Mouse (Mus musculus) layer of hippocampus, adult 2 months (tissue): Measurements from ENCODE around the gene Wwc1. TPM values are rescaled to one million over a fixed set of nuclear protein-coding genes. Genes with fewer than 3 reads are reported as not detected.
"Not testable (repeated sequence)": the region's sequence is repeated elsewhere in the genome, so short reads cannot be mapped to it uniquely, and the experiment has no call there.

ENCODE experiments used
- DNase-seq, 2 experiments: peaks; one replicate each; pipeline ENCODE4 v3.0.0; 2022; ENCODE audit warnings: low spot score in 2 of 2
- H3K27ac ChIP-seq: fragments of 200-600 bp; 2 replicates; pipeline ENCODE4 v1.8.1; 2022
- H3K4me3 ChIP-seq: fragments of 200-600 bp; 2 replicates; pipeline ENCODE4 v1.8.1; 2022; ENCODE audit warnings: mild to moderate bottlenecking
- CTCF ChIP-seq: fragments of 200-600 bp; conservative IDR thresholded peaks from 2 replicates; pipeline ENCODE4 v1.8.1; 2022; ENCODE audit warnings: antibody characterized with exemption, mild to moderate bottlenecking, moderate library complexity
- total RNA-seq, 2 experiments: library from RNA; stranded (reverse); gene quantifications; 2 replicates each; pipeline ENCODE4 v1.2.3; 2021

The Wwc1 gene
- total RNA-seq, 2 experiments from 2014 or later, result 99.6 to 107 TPM

DNA sequence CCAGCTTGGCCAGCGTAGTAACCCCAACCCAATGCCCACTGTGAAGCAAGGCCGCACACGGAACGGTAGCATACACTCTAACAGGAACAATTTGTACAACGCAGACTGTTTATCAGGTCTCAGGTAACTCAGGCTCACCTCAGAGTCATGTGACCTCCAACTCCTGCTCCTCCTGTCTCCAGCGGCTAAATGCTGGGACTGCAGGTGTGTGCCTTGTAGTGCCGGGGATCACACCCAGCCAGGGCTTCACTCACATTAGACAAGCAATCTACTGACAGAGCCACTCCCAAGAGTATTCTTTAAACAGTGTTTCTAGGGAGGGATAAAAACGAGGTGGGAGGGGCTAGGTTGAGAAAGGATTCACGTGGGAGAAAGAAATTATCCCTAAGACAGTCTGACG, 168.9 kb downstream of the Wwc1 start:
- DNase-seq, result no peak
- Histone ChIP-seq H3K27ac (no peak overlapping the region), H3K4me3 (no peak overlapping the region)
- no peak for TF ChIP-seq CTCF

DNA sequence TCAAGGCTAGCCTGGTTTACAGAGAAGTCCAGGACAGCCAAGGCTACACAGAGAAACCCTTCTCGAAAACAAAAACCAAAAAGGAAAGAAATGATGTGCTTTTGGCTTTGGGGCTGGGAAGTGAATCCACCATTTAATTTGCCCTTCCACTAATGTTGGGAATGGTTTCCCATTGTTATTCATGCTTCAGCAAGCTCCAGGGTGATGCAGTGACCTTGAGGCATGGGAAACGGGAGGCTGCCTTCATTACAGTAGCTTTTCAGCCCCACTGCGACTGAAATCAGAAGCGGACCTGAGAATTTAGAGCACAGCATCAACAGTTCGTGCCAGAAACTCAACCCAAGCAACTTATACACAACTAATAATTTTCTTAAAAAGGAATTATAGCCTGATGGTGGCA, 179.0 kb downstream of the Wwc1 start:
- no peak for DNase-seq

DNA sequence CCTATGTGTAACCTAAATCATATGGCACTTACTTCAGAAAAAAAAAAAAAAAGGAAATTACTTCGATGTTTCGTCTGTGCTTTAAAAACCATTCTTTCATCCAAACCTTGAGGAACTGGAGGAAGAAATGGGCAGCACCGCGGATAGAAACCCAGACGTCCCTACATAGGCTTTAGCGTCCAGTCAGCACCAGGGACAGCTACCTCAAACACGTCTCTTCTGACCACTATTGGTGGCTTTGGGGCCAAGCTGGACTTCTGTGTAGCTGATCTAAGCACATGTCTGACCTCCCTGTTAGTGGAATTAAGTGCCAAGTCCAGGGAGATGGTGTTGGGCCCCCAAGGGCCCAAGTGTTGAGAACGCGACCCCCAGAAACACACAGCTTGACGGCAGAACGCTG, 181.5 kb downstream of the Wwc1 start, which contains the start of gene Fbll1:
Fbll1 (minus strand) TSS at position 11 of the 400 bp plus-strand sequence.
- peak within 1 kb of the TSS; percentile 66 for H3K4me3 ChIP-seq
- H3K27ac ChIP-seq, result peak within 1 kb of the TSS; percentile 94
- TF ChIP-seq CTCF, result no peak
- no peak for DNase-seq

More for the DNA sequence above, 179.0 kb downstream of the Wwc1 start:
- no peak for TF ChIP-seq CTCF
- Histone ChIP-seq H3K4me3 (no peak overlapping the region), H3K27ac (no peak overlapping the region)

DNA sequence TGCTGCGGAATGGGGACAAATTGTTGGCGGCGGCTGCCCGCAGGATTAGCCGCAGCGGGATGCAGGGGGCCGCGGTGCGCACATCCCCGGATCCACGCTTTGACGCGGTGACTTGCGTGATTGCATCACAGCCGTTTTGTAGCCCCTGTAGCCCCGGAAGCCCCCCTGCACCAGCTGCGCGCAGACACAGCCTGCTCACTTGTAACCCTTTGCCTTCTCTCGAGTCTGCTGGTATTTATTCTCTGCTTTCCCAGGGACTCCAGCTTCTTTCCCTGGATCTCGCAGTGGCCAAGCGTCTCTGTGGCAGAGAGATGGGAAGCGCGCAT, 181.9 kb downstream of the Wwc1 start:
- TF ChIP-seq CTCF, result no peak
- DNase-seq, result peak; percentile 77 to 81
- peak overlapping the region; percentile 94 for H3K27ac ChIP-seq
- peak overlapping the region; percentile 66 for H3K4me3 ChIP-seq

DNA sequence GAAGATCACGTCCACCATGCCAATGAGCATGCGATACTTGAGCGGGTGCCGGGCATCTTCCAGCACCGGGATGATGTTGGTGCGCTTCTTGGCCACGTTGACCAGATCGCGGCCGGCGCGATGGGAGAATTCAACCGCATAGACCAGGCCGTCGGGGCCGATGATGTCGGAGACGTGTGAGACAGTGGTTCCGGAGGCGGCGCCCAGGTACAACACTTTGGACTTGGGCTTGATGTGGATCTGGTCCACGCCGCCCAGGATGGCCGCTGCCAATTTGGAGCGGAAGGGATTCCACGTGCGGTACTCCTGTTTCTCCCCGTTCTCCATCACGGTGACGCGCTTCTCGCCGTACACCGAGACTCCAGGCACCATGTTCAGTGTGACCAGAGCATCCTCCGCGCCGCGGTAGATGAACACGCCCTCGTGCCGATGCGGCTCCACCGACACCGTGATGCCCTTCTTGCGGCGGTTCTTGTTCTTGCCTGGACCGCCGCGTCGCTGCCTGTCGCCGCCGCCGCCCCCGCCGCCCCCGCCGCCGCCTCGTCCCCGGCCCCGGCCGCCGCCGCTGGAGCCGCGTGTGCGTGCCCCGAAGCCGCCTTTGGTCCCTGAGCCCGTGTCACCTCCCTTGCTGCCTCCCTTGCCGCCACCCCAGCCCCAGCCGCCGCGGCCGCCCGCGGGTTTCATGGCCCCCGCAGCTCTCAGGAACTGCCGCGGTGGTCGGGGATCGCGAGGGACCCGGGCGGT, 182.4 kb downstream of the Wwc1 start:
- TF ChIP-seq CTCF, result no peak
- H3K27ac ChIP-seq, result peak overlapping the region; percentile 94
- peak; percentile 8 to 30 for DNase-seq

DNA sequence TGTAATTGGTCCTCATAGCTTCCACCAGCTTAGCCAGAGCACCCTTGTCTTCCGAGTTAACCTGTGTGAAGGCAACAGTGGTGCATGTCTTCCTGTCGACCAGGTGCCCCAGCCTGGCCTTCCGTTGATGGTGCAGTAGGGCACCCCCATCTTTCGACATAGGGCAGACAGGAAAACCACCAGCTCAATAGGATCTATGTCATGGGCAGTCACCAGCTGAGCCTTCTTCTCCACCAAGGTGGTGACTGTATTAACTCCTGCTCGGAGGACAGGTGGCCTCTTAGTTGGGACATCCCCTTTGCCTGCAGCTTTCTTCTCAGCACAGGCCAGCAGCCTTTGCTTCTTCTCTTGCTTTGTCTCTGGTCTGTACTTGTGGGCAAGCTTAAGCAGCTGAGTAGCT, 187.5 kb downstream of the Wwc1 start:
- not testable (repeated sequence) for DNase-seq, H3K27ac ChIP-seq, H3K4me3 ChIP-seq

More for the DNA sequence above, 182.4 kb downstream of the Wwc1 start:
- peak overlapping the region; percentile 66 for H3K4me3 ChIP-seq

DNA sequence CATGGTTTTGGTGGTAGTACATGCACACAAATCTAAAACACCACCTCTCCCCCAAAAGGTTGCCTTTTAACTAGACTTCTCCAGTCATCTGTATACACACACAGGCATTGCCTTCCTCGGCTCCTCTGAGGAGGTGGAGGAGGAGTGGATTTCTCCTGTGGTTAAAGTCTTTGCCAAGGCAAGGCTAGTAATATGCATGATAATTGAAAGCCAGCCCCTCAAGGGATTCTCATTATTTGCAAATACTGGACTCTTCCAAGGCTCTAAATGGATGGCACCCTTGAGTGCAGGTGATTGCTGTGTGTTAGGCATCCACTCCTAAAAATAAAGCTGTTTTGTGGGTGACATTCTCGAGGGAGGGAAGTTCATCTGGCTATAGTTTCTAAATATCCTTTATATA, 191.9 kb downstream of the Wwc1 start:
- TF ChIP-seq CTCF, result no peak
- Histone ChIP-seq H3K27ac (no peak overlapping the region), H3K4me3 (no peak overlapping the region)
- no peak for DNase-seq

Other genes with a start within 250 kb of the Wwc1 start
- gene Pank3, start 211.0 kb downstream of the Wwc1 start, total RNA-seq, result 10 to 100 TPM; 35.6 to 38.0 TPM
- 10 to 100 TPM; 42.9 to 48.9 TPM for gene Fbll1, start 181.6 kb downstream of the Wwc1 start, total RNA-seq
- 10 to 100 TPM; 45.6 to 53.6 TPM for gene Rars, start 146.0 kb downstream of the Wwc1 start, total RNA-seq